Mouse (Mus musculus) liver, embryonic 14.5 days (tissue): ENCODE data around the gene Dnm1. TPM values are rescaled to one million over a fixed set of nuclear protein-coding genes. Genes with fewer than 3 reads are reported as not detected.
A peak's percentile ranks its signal among the peaks of the same experiment; 100 is the strongest.

Experiments used
- ATAC-seq: fragments of 200-750 bp; cut with Nextera tagmentation; 2 replicates; pipeline ENCODE4 v1.8.0; 2017; ENCODE audit warnings: moderate number of reproducible peaks, mild to moderate bottlenecking, moderate library complexity; ENCODE audit not compliant: insufficient read depth
- DNase-seq, 3 experiments: peaks; one replicate each; pipeline ENCODE4 v3.0.0-alpha.2; 2012 to 2013; ENCODE audit warnings: low read depth in 3 of 3, low spot score in 3 of 3
- H3K27ac ChIP-seq: fragments of 300-500 bp; sonication (generic); 2 replicates; pipeline ENCODE4 v1.5.1; 2014; ENCODE audit warnings: moderate library complexity, mild to moderate bottlenecking, control low read depth, inconsistent platforms
- H3K27me3 ChIP-seq: fragments of 300-500 bp; sonication (generic); 2 replicates; pipeline ENCODE4 v1.6.1; 2014; ENCODE audit warnings: mild to moderate bottlenecking, low read length, moderate library complexity; ENCODE audit not compliant: control insufficient read depth, insufficient read depth
- H3K36me3 ChIP-seq: fragments of 300-500 bp; sonication (generic); replicated peaks from 2 replicates; pipeline ENCODE4 v1.6.1; 2014; ENCODE audit warnings: low read depth; ENCODE audit not compliant: control insufficient read depth, insufficient read depth
- H3K4me1 ChIP-seq, 2 experiments: fragments of 200-500 bp in 1 of 2; fragments of 300-500 bp in 1 of 2; sonication (generic) in 1 of 2; replicated peaks; 2 replicates each; pipeline ENCODE4 v1.6.1; 2012 to 2014; ENCODE audit warnings: antibody characterized with exemption in 1 of 2, inconsistent platforms in 1 of 2, low read length in 1 of 2; ENCODE audit not compliant: control insufficient read depth in 2 of 2, insufficient read depth in 2 of 2
- H3K4me2 ChIP-seq: fragments of 300-500 bp; sonication (generic); 2 replicates; pipeline ENCODE4 v1.6.1; 2014; ENCODE audit warnings: low read depth, mild to moderate bottlenecking, control low read depth, moderate library complexity
- H3K4me3 ChIP-seq, 2 experiments: fragments of 200-500 bp in 1 of 2; fragments of 300-500 bp in 1 of 2; sonication (generic) in 1 of 2; 2 replicates each; pipeline ENCODE4 v1.5.1; 2012 to 2014; ENCODE audit warnings: low read depth in 2 of 2, low read length in 2 of 2, mild to moderate bottlenecking in 2 of 2, control low read depth in 1 of 2, inconsistent platforms in 1 of 2, moderate library complexity in 1 of 2; ENCODE audit not compliant: insufficient read depth in 1 of 2
- H3K9ac ChIP-seq: fragments of 300-500 bp; sonication (generic); replicated peaks from 2 replicates; pipeline ENCODE4 v1.6.1; 2014; ENCODE audit warnings: mild to moderate bottlenecking, control low read depth, moderate library complexity
- H3K9me3 ChIP-seq: fragments of 300-500 bp; sonication (generic); 2 replicates; pipeline ENCODE4 v1.6.1; 2016; ENCODE audit warnings: low read length, mixed read lengths; ENCODE audit not compliant: control insufficient read depth
- CTCF ChIP-seq: IDR thresholded peaks from 2 replicates; pipeline ENCODE4 v1.5.1; 2016; ENCODE audit warnings: antibody characterized with exemption, low read depth, control low read depth
- EP300 ChIP-seq: IDR thresholded peaks from 2 replicates; pipeline ENCODE4 v1.6.1; 2016; ENCODE audit warnings: antibody characterized with exemption, low read depth
- WGBS: fragments of 180-500 bp; shearing (Covaris S2); extraction: QIAGEN DNeasy Blood & Tissue Kit; methylation state at CpG from one replicate; pipeline ENCODE4 v1.1.7; 2014; ENCODE audit not compliant: insufficient replicate concordance; 5-methylcytosine and 5-hydroxymethylcytosine counted together
- microRNA-seq: library from miRNA; unstranded; fragments of <30 nt; microRNA quantifications from one replicate; pipeline ENCODE4, GENCODE M21; 2016
- polyA plus RNA-seq, 2 experiments: library from polyadenylated mRNA; depleted of rRNA in 1 of 2; stranded (reverse) in 1 of 2; unstranded in 1 of 2; fragments of >200 nt; fragmentation: Nextera tagmentation in 1 of 2; extraction: Ambion mirVana in 1 of 2; gene quantifications; 2 replicates each; pipeline versions ENCODE4 v1.2.1 to v1.2.3; 2012 to 2014

Gene Dnm1
- polyA plus RNA-seq, 2 experiments = 0.43 to 2.9 TPM

DNA sequence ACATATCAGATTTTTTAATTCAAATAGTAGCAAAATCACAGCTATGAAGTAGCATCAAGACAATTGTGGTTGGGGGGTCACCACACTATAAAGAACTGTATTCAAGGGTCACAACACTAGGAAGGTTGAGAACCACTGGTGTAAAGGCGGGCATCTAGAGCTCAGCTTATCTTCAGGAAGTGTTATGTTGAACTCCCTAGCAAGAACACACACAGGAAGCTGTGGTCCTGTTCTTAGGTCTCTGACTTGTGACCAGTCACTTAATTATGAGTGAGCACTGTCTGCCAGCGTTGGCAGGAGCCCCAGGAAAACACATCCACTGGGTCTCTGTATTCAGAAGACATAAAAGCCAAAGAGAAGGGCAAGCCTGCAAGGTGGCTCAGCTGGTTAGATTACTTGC lies 70.8 kb downstream of the Dnm1 start:
- no peak overlapping the region for H3K27ac ChIP-seq
- no peak for TF ChIP-seq CTCF
- peaks cover 0 to 7% of the 10 kb centered on the region in 2 experiments; a peak in 3 of 4 replicates for H3K4me1 ChIP-seq
- peaks cover 19% of the 10 kb centered on the region for H3K36me3 ChIP-seq
- H3K27me3 ChIP-seq = no peaks in the 10 kb centered on the region
- DNase-seq (no peak), ATAC-seq (no peak)
- H3K9ac ChIP-seq = no peak overlapping the region
- no peak overlapping the region for H3K4me3 ChIP-seq
- H3K9me3 ChIP-seq = no peaks in the 10 kb centered on the region
- 26% methylated on average over 2 of the region's 2 CpGs for WGBS
- H3K4me2 ChIP-seq = no peak overlapping the region

DNA sequence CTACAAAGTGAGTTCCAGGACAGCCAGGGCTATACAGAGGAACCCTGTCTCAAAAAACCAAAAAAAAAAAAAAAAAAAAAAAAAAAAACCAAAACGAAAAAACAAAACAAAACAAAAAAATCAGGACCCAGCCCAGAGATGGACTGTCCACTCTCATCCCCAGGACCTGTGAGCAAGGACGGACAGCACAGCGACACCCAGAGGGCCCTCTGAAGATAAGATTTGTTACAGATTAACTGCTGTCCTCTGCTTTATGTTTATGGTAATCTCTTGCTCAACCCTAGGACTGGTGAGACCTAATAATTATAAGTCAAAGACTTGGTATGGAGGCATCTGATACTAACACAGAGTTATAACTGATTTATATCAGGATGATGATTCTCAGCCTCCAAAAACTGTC lies 77.3 kb downstream of the Dnm1 start:
- Histone ChIP-seq H3K4me2 (no peak overlapping the region), H3K9ac (no peak overlapping the region), H3K4me1 (no peaks in the 10 kb centered on the region), H3K27me3 (no peaks in the 10 kb centered on the region), H3K36me3 (peaks cover 16% of the 10 kb centered on the region), H3K4me3 (no peak overlapping the region), H3K27ac (no peak overlapping the region), H3K9me3 (no peaks in the 10 kb centered on the region)
- TF ChIP-seq EP300 = no peak
- TF ChIP-seq CTCF = no peak; the same call in 1 of the 2 replicates
- ATAC-seq (no peak), DNase-seq (no peak)
- WGBS = 55% methylated on average over 3 of the region's 3 CpGs

DNA sequence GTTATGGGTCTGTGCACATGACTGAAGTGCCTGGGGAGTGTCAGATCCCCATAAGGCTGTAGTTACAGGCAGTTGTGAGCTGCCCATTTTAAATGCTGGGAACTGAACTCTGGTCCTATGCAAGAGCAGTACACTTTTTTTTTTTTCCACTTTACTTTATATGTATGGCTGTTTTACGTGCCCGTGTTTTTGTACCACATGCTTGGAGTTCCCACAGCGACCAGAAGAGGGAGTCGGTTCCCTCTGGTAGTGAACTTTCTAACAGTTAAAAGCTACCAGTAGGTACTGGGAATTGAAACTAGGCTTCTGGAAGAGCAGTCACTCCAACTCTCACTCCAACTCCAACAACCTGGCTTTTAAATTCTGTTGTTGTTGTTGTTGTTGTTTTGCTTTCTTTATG lies 92.5 kb downstream of the Dnm1 start:
- ATAC-seq (no peak), DNase-seq (peak; percentile 58 to 72 (median 62))
- WGBS = 26% methylated on average over 4 of the region's 4 CpGs
- H3K27me3 ChIP-seq = no peaks in the 10 kb centered on the region
- H3K4me1 ChIP-seq = peaks cover 6 to 13% of the 10 kb centered on the region in 2 experiments
- peak overlapping the region; percentile 34; the same call in 1 of the 2 replicates for H3K27ac ChIP-seq
- H3K4me3 ChIP-seq = peak overlapping the region in 1 of 2 experiments; percentile 97; a peak in 1 of 4 replicates
- TF ChIP-seq CTCF (peak; percentile 68), EP300 (no peak)
- H3K4me2 ChIP-seq = peak overlapping the region; percentile 70
- 0 out of 2 replicates have a peak overlapping the region, but pooled peaks have one; percentile 46 for H3K9ac ChIP-seq
- no peaks in the 10 kb centered on the region for H3K9me3 ChIP-seq
- peaks cover 12% of the 10 kb centered on the region for H3K36me3 ChIP-seq

DNA sequence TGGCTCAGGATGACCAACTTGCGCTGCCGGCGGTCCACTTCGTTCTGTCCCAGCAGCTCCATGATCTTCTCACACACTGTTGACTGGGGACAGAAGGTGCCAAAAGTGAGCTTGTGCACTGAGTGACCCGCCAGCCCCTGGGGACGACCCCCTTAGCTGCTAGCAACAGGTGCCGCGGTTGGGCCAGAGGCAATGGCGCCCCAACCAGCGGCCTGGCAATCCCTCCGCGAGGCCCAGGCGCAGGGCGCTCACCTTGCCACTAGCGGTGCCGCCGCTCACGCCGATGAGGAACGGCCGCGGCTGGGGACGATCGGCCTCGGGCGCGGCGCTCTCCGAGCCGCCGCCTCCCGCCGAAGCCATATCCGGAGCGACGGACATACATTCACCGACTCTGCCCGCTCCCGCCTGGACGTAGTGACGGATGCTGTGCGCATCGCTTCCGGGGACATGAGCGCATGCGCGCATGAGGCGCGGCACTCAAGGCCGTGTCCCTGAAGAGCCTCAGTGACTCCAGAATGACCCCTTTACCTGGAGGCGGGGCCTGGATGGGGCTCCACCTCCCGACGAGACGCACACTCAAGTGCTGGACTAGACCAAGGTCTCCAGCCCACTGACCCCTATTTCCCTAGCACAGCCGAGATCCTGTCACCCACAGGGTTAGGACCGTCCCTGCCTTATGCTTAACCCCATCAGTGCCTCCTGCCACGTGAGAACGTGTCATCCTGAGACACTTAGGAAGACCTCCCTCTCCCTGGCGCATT lies 93.3 kb downstream of the Dnm1 start, which contains the start of gene Uck1:
TSS of gene Uck1 (minus strand) at position 503 of the 761 bp plus-strand sequence.
- Histone ChIP-seq H3K27me3 (no peaks in the 10 kb centered on the region), H3K36me3 (peaks cover 12% of the 10 kb centered on the region), H3K9ac (peak within 1 kb of the TSS; percentile 90), H3K9me3 (no peaks in the 10 kb centered on the region), H3K4me3 (peak within 1 kb of the TSS; percentile 62 to 97), H3K4me2 (peak within 1 kb of the TSS; percentile 70), H3K27ac (peak within 1 kb of the TSS; percentile 58), H3K4me1 (peaks cover 6 to 13% of the 10 kb centered on the region in 2 experiments)
- ATAC-seq = peak; percentile 96
- DNase-seq = peak; percentile 90 to 92 (median 91)
- WGBS = under 1% methylated on average over 59 of the region's 59 CpGs
- 0 out of 2 replicates have a peak, but pooled peaks have one; percentile 17 for TF ChIP-seq CTCF
- TF ChIP-seq EP300 = no peak

DNA sequence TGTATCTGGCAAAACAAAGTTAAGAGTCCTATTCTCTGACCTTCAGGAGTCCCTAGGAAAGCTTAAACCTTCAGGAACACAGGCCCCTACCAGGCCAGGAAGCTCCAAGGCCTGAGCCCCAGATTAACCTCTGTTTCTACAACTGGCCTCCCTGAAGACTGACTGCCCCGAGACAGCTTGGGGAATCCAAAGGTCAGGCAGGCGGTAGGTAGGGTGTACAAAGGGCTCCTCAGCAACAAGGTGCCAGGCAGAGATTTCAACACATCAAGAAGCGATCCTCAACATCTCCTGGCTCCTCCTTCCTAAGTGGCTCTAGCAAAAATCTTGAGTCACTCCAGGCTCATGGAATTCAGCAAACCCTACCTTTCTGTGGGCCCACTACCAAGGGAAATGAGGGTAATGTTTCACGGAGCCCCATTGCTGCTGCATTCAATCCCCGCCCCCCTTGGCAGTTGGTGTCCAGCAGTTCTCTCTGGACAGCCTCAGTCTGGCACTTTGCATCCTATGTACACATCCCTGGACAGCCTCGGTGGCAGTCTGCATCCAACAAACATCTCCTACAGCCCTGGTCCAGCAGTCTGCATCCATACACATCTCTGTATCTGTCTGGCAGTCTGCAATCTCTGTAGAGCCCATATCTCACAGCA lies 94.1 kb downstream of the Dnm1 start:
- ATAC-seq = no peak
- WGBS = 52% methylated on average over 6 of the region's 6 CpGs
- Histone ChIP-seq H3K4me3 (peak overlapping the region; percentile 62 to 97), H3K9ac (peak overlapping the region; percentile 90), H3K27me3 (no peaks in the 10 kb centered on the region), H3K4me1 (peaks cover 6 to 13% of the 10 kb centered on the region in 2 experiments), H3K27ac (no peak overlapping the region), H3K36me3 (peaks cover 17% of the 10 kb centered on the region), H3K4me2 (peak overlapping the region; percentile 70), H3K9me3 (no peaks in the 10 kb centered on the region)
- no peak for DNase-seq
- TF ChIP-seq EP300 = no peak
- TF ChIP-seq CTCF = no peak

Small RNA genes within 50 kb of the gene (microRNA-seq; reads per million reads assigned to microRNA genes)
- gene Gm23363 (not detected), gene Mir199b (60.0 reads per million, percentile 42 among the genes with 10 or more reads in this experiment)

Other genes with a start within 250 kb of the Dnm1 start
- 6.7 and 7.6 TPM in 2 replicates for gene Prrc2b, start 202.3 kb downstream of the Dnm1 start, polyA plus RNA-seq (2012; rRNA removed)
- gene Prrc2b, start 202.3 kb downstream of the Dnm1 start, polyA plus RNA-seq (2014; fragmentation: Nextera tagmentation; extraction: Ambion mirVana) = 6.2 and 10.6 TPM in 2 replicates
- gene Pomt1, start 116.7 kb downstream of the Dnm1 start, polyA plus RNA-seq (2012; rRNA removed) = 9.6 and 10.1 TPM in 2 replicates
- gene Pomt1, start 116.7 kb downstream of the Dnm1 start, polyA plus RNA-seq (2014; fragmentation: Nextera tagmentation; extraction: Ambion mirVana) = 10.1 and 12.1 TPM in 2 replicates
- 17.7 and 19.8 TPM in 2 replicates for gene Uck1, start 93.2 kb downstream of the Dnm1 start, polyA plus RNA-seq (2012; rRNA removed)
- 21.5 and 21.8 TPM in 2 replicates for gene Uck1, start 93.2 kb downstream of the Dnm1 start, polyA plus RNA-seq (2014; fragmentation: Nextera tagmentation; extraction: Ambion mirVana)
- gene Golga2, start 66.0 kb downstream of the Dnm1 start, polyA plus RNA-seq (2012; rRNA removed) = 10.0 and 13.0 TPM in 2 replicates
- 6.9 and 7.6 TPM in 2 replicates for gene Golga2, start 66.0 kb downstream of the Dnm1 start, polyA plus RNA-seq (2014; fragmentation: Nextera tagmentation; extraction: Ambion mirVana)
- 108 and 130 TPM in 2 replicates for gene Swi5, start 65.3 kb downstream of the Dnm1 start, polyA plus RNA-seq (2012; rRNA removed)
- 100.0 and 105 TPM in 2 replicates for gene Swi5, start 65.3 kb downstream of the Dnm1 start, polyA plus RNA-seq (2014; fragmentation: Nextera tagmentation; extraction: Ambion mirVana)
- gene Ciz1, start 1.0 kb downstream of the Dnm1 start, polyA plus RNA-seq (2012; rRNA removed) = 40.3 and 43.3 TPM in 2 replicates
- gene Ciz1, start 1.0 kb downstream of the Dnm1 start, polyA plus RNA-seq (2014; fragmentation: Nextera tagmentation; extraction: Ambion mirVana) = 13.1 and 13.9 TPM in 2 replicates
- gene 1110008P14Rik, start 28.6 kb upstream of the Dnm1 start, polyA plus RNA-seq (2012; rRNA removed) = 32.6 and 39.6 TPM in 2 replicates
- gene 1110008P14Rik, start 28.6 kb upstream of the Dnm1 start, polyA plus RNA-seq (2014; fragmentation: Nextera tagmentation; extraction: Ambion mirVana) = 38.7 and 40.8 TPM in 2 replicates
- 29.8 and 30.2 TPM in 2 replicates for gene Lcn2, start 34.9 kb upstream of the Dnm1 start, polyA plus RNA-seq (2012; rRNA removed)
- 41.1 and 65.1 TPM in 2 replicates for gene Lcn2, start 34.9 kb upstream of the Dnm1 start, polyA plus RNA-seq (2014; fragmentation: Nextera tagmentation; extraction: Ambion mirVana)
- gene Ptges2, start 42.6 kb upstream of the Dnm1 start, polyA plus RNA-seq (2012; rRNA removed) = 7.9 and 11.6 TPM in 2 replicates
- 11.4 and 14.0 TPM in 2 replicates for gene Ptges2, start 42.6 kb upstream of the Dnm1 start, polyA plus RNA-seq (2014; fragmentation: Nextera tagmentation; extraction: Ambion mirVana)
- 1.3 and 1.4 TPM in 2 replicates for gene Naif1, start 97.1 kb upstream of the Dnm1 start, polyA plus RNA-seq (2012; rRNA removed)
- 1.6 and 2.0 TPM in 2 replicates for gene Naif1, start 97.1 kb upstream of the Dnm1 start, polyA plus RNA-seq (2014; fragmentation: Nextera tagmentation; extraction: Ambion mirVana)
- 5.4 and 6.0 TPM in 2 replicates for gene Slc25a25, start 98.1 kb upstream of the Dnm1 start, polyA plus RNA-seq (2012; rRNA removed)
- gene Slc25a25, start 98.1 kb upstream of the Dnm1 start, polyA plus RNA-seq (2014; fragmentation: Nextera tagmentation; extraction: Ambion mirVana) = 5.5 and 7.0 TPM in 2 replicates
- gene Fam102a, start 182.0 kb upstream of the Dnm1 start, polyA plus RNA-seq (2012; rRNA removed) = 0.88 and 1.0 TPM in 2 replicates
- 0.91 and 1.1 TPM in 2 replicates for gene Fam102a, start 182.0 kb upstream of the Dnm1 start, polyA plus RNA-seq (2014; fragmentation: Nextera tagmentation; extraction: Ambion mirVana)
- gene Dpm2, start 217.5 kb upstream of the Dnm1 start, polyA plus RNA-seq (2012; rRNA removed) = 53.5 and 61.6 TPM in 2 replicates
- 53.6 and 54.6 TPM in 2 replicates for gene Dpm2, start 217.5 kb upstream of the Dnm1 start, polyA plus RNA-seq (2014; fragmentation: Nextera tagmentation; extraction: Ambion mirVana)
- 0.11 TPM in 2 replicates for gene Pip5kl1, start 221.5 kb upstream of the Dnm1 start, polyA plus RNA-seq (2012; rRNA removed)
- not detected in 2 replicates for gene Pip5kl1, start 221.5 kb upstream of the Dnm1 start, polyA plus RNA-seq (2014; fragmentation: Nextera tagmentation; extraction: Ambion mirVana)
- not detected in 2 replicates for gene 9430097D07Rik, start 222.3 kb upstream of the Dnm1 start, polyA plus RNA-seq (2012; rRNA removed)
- 0.06 TPM in 1 of 2 replicates, not detected in the other for gene 9430097D07Rik, start 222.3 kb upstream of the Dnm1 start, polyA plus RNA-seq (2014; fragmentation: Nextera tagmentation; extraction: Ambion mirVana)
- 5.4 and 5.6 TPM in 2 replicates for gene St6galnac4, start 233.8 kb upstream of the Dnm1 start, polyA plus RNA-seq (2012; rRNA removed)
- gene St6galnac4, start 233.8 kb upstream of the Dnm1 start, polyA plus RNA-seq (2014; fragmentation: Nextera tagmentation; extraction: Ambion mirVana) = 6.2 and 6.8 TPM in 2 replicates
- gene St6galnac6, start 246.4 kb upstream of the Dnm1 start, polyA plus RNA-seq (2012; rRNA removed) = 9.9 and 14.3 TPM in 2 replicates
- gene St6galnac6, start 246.4 kb upstream of the Dnm1 start, polyA plus RNA-seq (2014; fragmentation: Nextera tagmentation; extraction: Ambion mirVana) = 3.2 and 4.4 TPM in 2 replicates